Mouse (Mus musculus) intestine, embryonic 16.5 days (tissue): ENCODE results near the gene Zcchc10. TPM values are rescaled to one million over a fixed set of nuclear protein-coding genes. Genes with fewer than 3 reads are reported as not detected.
"Not testable (repeated sequence)": the region's sequence is repeated elsewhere in the genome, so short reads cannot be mapped to it uniquely, and the experiment has no call there.

Experiments
- ATAC-seq: fragments of 200-750 bp; cut with Nextera tagmentation; 2 replicates; pipeline ENCODE4 v1.8.0; 2017; ENCODE audit warnings: moderate TSS enrichment, moderate library complexity
- H3K27ac ChIP-seq: fragments of 300-500 bp; sonication (generic); 2 replicates; pipeline ENCODE4 v1.5.1; 2014; ENCODE audit warnings: mild to moderate bottlenecking, low read length
- H3K27me3 ChIP-seq: fragments of 300-500 bp; sonication (generic); replicated peaks from 2 replicates; pipeline ENCODE4 v1.6.1; 2014; ENCODE audit warnings: low read length, control low read depth, mixed read lengths; ENCODE audit not compliant: control insufficient read depth, insufficient read depth
- H3K36me3 ChIP-seq: fragments of 300-500 bp; sonication (generic); 2 replicates; pipeline ENCODE4 v1.6.1; 2014; ENCODE audit warnings: low read length, control low read depth; ENCODE audit not compliant: control insufficient read depth, insufficient read depth
- H3K4me1 ChIP-seq: fragments of 300-500 bp; sonication (generic); 2 replicates; pipeline ENCODE4 v1.6.1; 2014; ENCODE audit warnings: low read length, control low read depth, mixed read lengths; ENCODE audit not compliant: control insufficient read depth, insufficient read depth
- H3K4me2 ChIP-seq: fragments of 300-500 bp; sonication (generic); 2 replicates; pipeline ENCODE4 v1.6.1; 2014; ENCODE audit warnings: low read depth, low read length, control low read depth
- H3K4me3 ChIP-seq: fragments of 300-500 bp; sonication (generic); 2 replicates; pipeline ENCODE4 v1.5.1; 2014; ENCODE audit warnings: mild to moderate bottlenecking, low read length
- H3K9ac ChIP-seq: fragments of 300-500 bp; sonication (generic); 2 replicates; pipeline ENCODE4 v1.6.1; 2014; ENCODE audit warnings: low read depth, low read length
- H3K9me3 ChIP-seq: fragments of 300-500 bp; sonication (generic); 2 replicates; pipeline ENCODE4 v1.6.1; 2016; ENCODE audit warnings: low read length, control low read depth; ENCODE audit not compliant: control insufficient read depth
- WGBS: fragments of 180-500 bp; shearing (Covaris S2); extraction: QIAGEN DNeasy Blood & Tissue Kit; methylation state at CpG from one replicate; pipeline ENCODE4 v1.1.7; 2014; 5-methylcytosine and 5-hydroxymethylcytosine counted together
- polyA plus RNA-seq: library from polyadenylated mRNA; unstranded; fragments of >200 nt; fragmentation: Nextera tagmentation; extraction: Ambion mirVana; gene quantifications from 2 replicates; pipeline ENCODE4 v1.2.1, GENCODE M21; 2015

The Zcchc10 gene
- polyA plus RNA-seq = 12.6 and 13.4 TPM in 2 replicates

DNA sequence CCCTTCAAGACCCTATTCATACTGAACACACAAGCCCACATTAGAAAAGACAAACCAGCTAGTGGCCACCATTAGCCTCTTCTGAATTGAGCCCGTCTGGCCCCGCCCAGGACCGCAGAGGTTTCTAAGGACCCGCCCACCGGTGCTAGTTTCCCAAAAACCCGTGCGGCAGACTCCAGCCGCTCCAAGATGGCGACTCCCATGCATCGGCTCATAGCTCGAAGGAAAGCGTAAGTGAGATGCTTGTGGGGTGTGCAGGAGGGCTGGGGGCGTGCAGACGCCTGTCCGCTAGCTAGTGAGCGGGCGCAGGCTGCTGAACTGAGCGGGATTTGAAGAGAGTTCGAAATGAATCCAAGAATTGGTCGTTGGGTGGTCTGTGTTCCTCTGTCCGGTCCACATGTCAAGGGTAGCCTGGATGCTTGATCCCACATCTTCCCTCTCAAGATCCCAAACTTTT, at the start of gene Zcchc10:
TSS of gene Zcchc10 (plus strand) at position 168 of the 457 bp plus-strand sequence.
- WGBS = under 1% methylated on average over 21 of the region's 21 CpGs
- Histone ChIP-seq H3K4me1 (peaks cover 9% of the 10 kb centered on the region), H3K36me3 (peaks cover 4% of the 10 kb centered on the region; the same call in 1 of the 2 replicates), H3K27ac (0 out of 2 replicates have a peak within 1 kb of the TSS, but pooled peaks have one; percentile 9), H3K27me3 (no peaks in the 10 kb centered on the region), H3K9me3 (no peaks in the 10 kb centered on the region), H3K9ac (peak within 1 kb of the TSS; percentile 72), H3K4me2 (peak within 1 kb of the TSS; percentile 65), H3K4me3 (peak within 1 kb of the TSS; percentile 64)
- ATAC-seq = peak; percentile 97

DNA sequence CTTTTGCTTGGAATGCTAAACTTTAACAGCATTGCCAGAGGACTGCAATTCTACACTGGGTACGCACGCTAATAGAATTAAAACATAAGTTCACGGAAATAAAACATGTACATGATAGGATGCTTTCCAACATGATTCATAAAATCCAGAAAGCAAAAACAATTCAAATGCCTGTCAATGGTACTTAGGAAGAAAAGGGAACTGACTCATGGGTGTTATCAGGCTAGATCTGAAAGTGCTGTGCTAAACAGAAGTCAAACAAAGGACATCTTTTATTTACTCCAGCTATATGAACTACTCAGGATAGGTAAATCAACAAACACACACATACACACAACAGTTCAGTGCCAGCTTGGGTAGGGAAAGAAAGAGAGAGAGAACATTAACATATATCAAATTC, 49.1 kb upstream of the Zcchc10 start:
- no peak overlapping the region for H3K9ac ChIP-seq
- WGBS = 94% methylated on average over 3 of the region's 3 CpGs
- H3K27me3 ChIP-seq = no peaks in the 10 kb centered on the region
- no peaks in the 10 kb centered on the region for H3K9me3 ChIP-seq
- H3K4me1 ChIP-seq = no peaks in the 10 kb centered on the region
- H3K27ac ChIP-seq = no peak overlapping the region
- no peak overlapping the region for H3K4me2 ChIP-seq
- no peak overlapping the region for H3K4me3 ChIP-seq
- ATAC-seq = no peak
- peaks cover 24% of the 10 kb centered on the region for H3K36me3 ChIP-seq

DNA sequence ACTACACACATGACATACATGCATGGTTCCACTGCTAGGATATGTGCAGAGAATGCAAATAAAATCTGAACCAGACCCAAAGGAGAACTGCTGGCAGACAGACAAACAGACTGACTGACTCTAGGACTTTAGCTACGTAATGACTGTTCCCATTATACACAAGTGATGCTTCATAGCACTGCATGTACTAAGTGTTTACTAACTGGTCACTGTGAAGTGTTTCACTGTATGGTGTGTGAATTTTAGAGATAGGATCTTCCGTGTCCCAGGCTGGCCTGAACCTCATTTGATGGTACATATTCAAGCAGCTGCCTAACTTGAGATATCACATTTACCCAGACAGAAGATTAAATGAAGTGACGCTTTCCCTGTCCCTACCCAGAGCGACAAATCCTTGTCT, 46.1 kb upstream of the Zcchc10 start:
- Histone ChIP-seq H3K9me3 (no peaks in the 10 kb centered on the region), H3K27ac (no peak overlapping the region), H3K36me3 (peaks cover 12% of the 10 kb centered on the region; the same call in 1 of the 2 replicates), H3K9ac (no peak overlapping the region), H3K27me3 (no peaks in the 10 kb centered on the region), H3K4me2 (no peak overlapping the region), H3K4me1 (no peaks in the 10 kb centered on the region), H3K4me3 (no peak overlapping the region)
- no peak for ATAC-seq
- 89% methylated on average over 4 of the region's 4 CpGs for WGBS

DNA sequence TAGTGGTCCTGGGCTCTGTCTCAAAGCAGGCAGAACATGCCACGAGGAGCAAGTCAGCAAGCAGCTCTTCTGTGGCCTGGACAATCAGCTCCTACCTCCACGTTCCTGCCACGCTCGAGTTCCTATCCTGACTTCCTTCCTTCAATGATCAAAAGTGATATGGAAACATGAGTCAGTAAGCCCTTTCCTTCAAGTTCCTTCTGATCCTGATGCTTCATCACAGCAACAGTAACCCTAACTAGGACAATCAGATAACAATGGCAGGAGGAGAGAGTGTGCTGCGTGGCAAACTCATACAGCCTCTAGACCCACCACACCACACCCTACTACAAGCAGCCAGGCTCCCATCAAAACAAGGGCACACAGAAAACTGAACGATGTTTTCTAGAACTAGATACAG, 38.6 kb upstream of the Zcchc10 start:
- no peak overlapping the region for H3K27ac ChIP-seq
- H3K4me3 ChIP-seq = no peak overlapping the region
- no peaks in the 10 kb centered on the region for H3K27me3 ChIP-seq
- H3K4me2 ChIP-seq = no peak overlapping the region
- 87% methylated on average over 6 of the region's 6 CpGs for WGBS
- no peak overlapping the region for H3K9ac ChIP-seq
- H3K36me3 ChIP-seq = peaks cover 22% of the 10 kb centered on the region
- H3K4me1 ChIP-seq = no peaks in the 10 kb centered on the region
- ATAC-seq = no peak
- no peaks in the 10 kb centered on the region for H3K9me3 ChIP-seq

DNA sequence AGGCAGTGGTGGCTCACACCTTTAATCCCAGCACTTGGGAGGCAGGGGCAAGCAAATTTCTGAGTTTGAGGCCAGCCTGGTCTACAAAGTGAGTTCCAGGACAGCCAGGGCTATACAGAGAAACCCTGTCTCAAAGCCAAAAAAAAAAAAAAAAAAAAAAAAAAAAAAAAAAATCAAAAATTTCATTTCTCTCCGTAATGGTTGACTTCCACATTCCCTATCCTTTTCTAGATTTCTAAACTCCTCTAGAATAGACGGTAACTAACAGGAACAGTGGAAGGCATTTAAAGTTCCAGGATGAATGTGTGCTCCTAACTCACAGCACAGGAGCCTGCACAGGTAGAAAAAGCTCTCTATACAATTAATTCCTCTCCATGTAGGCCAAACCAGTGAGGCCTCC, 34.3 kb upstream of the Zcchc10 start:
- not testable (repeated sequence) for H3K4me3 ChIP-seq, H3K4me1 ChIP-seq, H3K9me3 ChIP-seq, H3K9ac ChIP-seq, ATAC-seq, H3K27me3 ChIP-seq, H3K27ac ChIP-seq, H3K4me2 ChIP-seq
- H3K36me3 ChIP-seq = peaks cover 22% of the 10 kb centered on the region; the same call in 1 of the 2 replicates
- 92% methylated on average over 2 of the region's 2 CpGs for WGBS

DNA sequence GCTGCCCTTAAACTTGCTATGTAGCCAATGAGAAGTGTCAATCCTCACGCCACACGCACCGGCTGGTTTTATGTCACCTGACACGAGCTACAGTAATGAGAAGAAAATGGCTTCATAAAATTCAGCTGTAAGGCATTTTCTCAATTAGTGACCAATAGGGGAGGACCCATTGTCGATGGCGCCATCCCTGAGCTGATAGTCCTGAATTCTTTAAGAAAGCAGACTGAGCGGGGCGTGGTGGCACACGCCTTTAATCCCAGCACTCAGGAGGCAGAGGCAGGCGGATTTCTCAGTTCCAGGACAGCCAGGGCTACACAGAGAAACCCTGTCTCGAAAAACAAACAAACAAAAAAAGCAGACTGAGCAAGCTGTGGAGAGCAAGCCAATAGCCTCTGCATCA, 33.6 kb upstream of the Zcchc10 start:
- Histone ChIP-seq H3K36me3 (peaks cover 20% of the 10 kb centered on the region; the same call in 1 of the 2 replicates), H3K9me3 (no peaks in the 10 kb centered on the region), H3K4me3 (no peak overlapping the region), H3K9ac (no peak overlapping the region), H3K4me1 (peaks cover 12% of the 10 kb centered on the region), H3K27ac (no peak overlapping the region), H3K27me3 (no peaks in the 10 kb centered on the region), H3K4me2 (no peak overlapping the region)
- ATAC-seq = no peak
- WGBS = 93% methylated on average over 11 of the region's 11 CpGs

DNA sequence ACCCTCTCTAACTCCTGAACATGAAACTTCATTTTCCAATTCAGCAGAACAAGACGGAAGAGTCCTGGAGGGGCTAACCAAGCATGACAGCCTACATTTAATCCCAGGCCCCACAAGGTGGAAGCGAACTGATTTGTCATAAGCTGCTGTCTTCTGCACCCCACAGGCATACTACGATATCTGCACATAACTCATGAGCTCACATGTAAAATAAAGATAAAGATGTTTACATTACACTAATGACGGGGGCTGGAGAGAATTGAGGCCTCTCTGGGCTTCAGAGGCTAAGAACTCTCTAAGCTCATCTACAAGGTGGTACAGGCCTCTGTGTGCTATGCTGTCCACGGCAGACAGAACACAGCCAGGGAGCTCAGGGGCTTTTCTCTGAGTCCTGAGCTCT, 30.0 kb upstream of the Zcchc10 start:
- Histone ChIP-seq H3K9me3 (no peaks in the 10 kb centered on the region), H3K9ac (no peak overlapping the region), H3K27ac (peak overlapping the region; percentile 37; the same call in 1 of the 2 replicates), H3K27me3 (no peaks in the 10 kb centered on the region), H3K4me1 (peaks cover 32% of the 10 kb centered on the region), H3K4me2 (no peak overlapping the region), H3K36me3 (peaks cover 2% of the 10 kb centered on the region; the same call in 1 of the 2 replicates), H3K4me3 (no peak overlapping the region)
- 62% methylated on average over 5 of the region's 5 CpGs for WGBS
- peak; percentile 31; the same call in 1 of the 2 replicates for ATAC-seq

DNA sequence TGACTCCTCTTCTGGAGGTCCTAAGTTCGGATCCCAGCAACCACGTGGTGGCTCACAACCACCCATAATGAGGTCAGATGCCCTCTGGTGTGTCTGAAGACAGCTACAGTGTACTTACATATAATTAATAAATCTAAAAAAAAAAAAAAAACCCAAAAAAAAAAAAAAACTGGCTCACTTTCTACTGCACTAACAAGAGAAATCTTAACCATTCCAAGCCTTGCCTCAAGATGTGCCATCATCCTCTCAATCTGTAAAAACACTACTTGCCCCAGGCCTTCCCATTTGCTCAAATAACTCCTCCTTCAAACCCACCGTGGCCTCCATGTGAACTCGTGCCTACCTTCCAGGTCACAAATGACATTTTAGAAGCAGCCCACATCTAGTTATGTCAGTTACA, 27.6 kb upstream of the Zcchc10 start:
- Histone ChIP-seq H3K9ac (no peak overlapping the region), H3K4me3 (no peak overlapping the region), H3K36me3 (peaks cover 2% of the 10 kb centered on the region; the same call in 1 of the 2 replicates), H3K27ac (no peak overlapping the region), H3K4me1 (peaks cover 32% of the 10 kb centered on the region), H3K9me3 (no peaks in the 10 kb centered on the region), H3K4me2 (no peak overlapping the region), H3K27me3 (no peaks in the 10 kb centered on the region)
- ATAC-seq = no peak
- 71% methylated on average over 4 of the region's 4 CpGs for WGBS

DNA sequence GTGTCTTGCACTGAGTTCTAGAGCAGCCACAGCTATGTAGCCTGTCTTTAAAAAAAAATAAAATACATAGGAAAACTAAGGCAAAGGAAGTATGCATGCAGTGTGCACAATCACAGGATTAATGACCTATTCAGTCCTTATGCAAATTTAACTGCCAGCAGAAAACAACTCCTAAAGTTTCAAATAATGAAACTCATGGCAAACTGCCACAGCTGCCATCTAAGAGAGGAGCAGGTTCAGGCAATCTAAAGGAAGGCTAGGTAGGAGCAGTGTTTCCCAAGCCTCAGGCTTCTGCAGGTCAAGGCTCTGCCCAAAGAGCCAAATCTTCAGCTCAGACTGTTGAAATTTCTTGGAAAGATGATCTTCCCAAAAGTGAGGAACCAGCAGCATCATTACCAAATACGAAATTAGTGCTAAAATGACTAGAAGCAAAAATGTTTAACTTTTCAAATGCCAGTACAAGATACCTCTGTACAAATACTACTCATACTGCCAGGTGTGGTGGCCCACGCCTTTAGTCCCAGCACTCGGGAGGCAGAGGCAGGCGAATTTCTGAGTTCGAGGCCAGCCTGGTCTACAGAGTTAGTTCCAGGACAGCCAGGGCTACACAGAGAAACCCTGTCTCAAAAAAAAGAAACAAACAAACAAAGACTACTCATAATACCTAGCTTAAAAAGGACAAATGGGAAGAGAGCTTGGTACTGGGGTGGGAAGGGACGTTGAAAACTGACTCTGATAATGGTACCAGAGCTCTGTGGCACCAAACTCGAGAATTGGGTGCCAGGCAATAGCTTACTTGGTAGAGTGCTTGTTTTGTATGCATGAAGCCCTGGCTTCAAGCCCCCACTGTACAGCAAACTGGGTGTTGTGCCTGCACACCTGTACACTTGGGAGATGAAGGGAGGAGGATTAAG, 26.3 kb upstream of the Zcchc10 start:
- ATAC-seq = no peak
- 87% methylated on average over 7 of the region's 7 CpGs for WGBS
- Histone ChIP-seq H3K9ac (peak overlapping the region; percentile 99), H3K4me1 (peaks cover 32% of the 10 kb centered on the region), H3K9me3 (no peaks in the 10 kb centered on the region), H3K36me3 (peaks cover 2% of the 10 kb centered on the region; the same call in 1 of the 2 replicates), H3K27me3 (no peaks in the 10 kb centered on the region), H3K4me3 (peak overlapping the region; percentile 99), H3K4me2 (peak overlapping the region; percentile 63), H3K27ac (no peak overlapping the region; the same call in 1 of the 2 replicates)
